Mouse (Mus musculus): ENCODE results near the gene A930009A15Rik. TPM values are rescaled to one million over a fixed set of nuclear protein-coding genes. Genes with fewer than 3 reads are reported as not detected.

A930009A15Rik gene
- total RNA-seq, 2 experiments from 2014 or later: 0.57 to 0.72 TPM

DNA sequence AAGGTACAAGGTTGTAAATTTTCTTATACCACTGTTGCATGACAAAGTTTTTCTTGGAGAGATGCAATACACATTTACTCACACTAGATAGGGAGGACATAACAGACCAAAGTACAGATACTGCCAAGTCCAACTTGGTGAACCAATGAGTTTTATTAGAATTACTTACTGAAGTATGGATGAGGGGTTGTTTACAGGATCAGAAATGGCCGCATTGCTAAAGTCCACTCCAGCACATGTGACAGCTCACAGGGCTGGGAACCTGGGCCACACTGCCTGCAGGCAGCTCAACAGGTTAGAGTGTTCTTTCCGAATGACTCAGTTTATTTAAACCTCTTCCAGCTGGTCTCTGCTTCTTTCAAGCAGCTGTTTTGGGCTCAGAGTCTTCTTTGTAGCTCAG, 55.2 kb downstream of the A930009A15Rik start:
- intact Hi-C loops (cut with DNase I): no loop called here
- no peak for DNase-seq (ENCODE audit: low spot score in 2 of 2)

DNA sequence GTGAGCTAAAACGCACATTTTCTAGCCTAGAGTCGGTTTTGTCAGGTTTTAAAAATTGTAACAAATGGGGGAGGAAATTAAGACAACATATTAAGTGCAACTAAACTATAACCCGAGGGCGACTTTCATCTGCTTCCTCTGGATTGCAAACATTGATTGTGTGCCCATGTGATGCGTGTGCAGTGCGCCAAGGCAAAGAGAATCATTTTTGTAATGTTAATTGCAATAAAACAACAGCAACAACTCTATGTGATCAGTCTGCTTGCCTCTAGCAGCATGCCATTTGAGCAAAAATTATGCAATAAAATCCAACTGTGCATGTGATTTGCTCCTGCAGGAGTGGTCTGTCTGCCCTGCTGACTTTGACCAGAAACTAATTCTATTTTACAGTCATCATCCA, 56.9 kb downstream of the A930009A15Rik start:
- intact Hi-C loops (cut with DNase I): no loop called here
- DNase-seq (ENCODE audit: low spot score in 2 of 2): no peak

Other genes starting within 250 kb of the A930009A15Rik start
- gene Tmem19, start 207.5 kb upstream of the A930009A15Rik start, total RNA-seq (2021): 10 to 100 TPM; 52.6 to 57.6 TPM
- gene Thap2, start 185.5 kb upstream of the A930009A15Rik start, total RNA-seq (2021): 10 to 100 TPM; 10.7 to 13.1 TPM
- gene Zfc3h1, start 185.0 kb upstream of the A930009A15Rik start, total RNA-seq (2021): 10 to 100 TPM; 50.9 to 52.6 TPM
- gene Lgr5, start 17.8 kb downstream of the A930009A15Rik start, total RNA-seq (2021): 1 to 10 TPM; 2.8 to 3.6 TPM
- 1 to 10 TPM in 1 of 2 experiments, under 1 TPM in 1; 0.68 to 1.2 TPM for gene Tspan8, start 246.8 kb downstream of the A930009A15Rik start, total RNA-seq (2021)

All from left cerebral cortex, postnatal 14 days (tissue).